Mouse (Mus musculus) cerebellum, adult 2 months (tissue): ENCODE data around the gene Gtf2f1. TPM values are rescaled to one million over a fixed set of nuclear protein-coding genes. Genes with fewer than 3 reads are reported as not detected.
A peak's percentile ranks its signal among the peaks of the same experiment; 100 is the strongest.

Experiments used
- DNase-seq, 2 experiments: peaks; one replicate each; pipeline ENCODE4 v3.0.0; 2021
- H3K27ac ChIP-seq: fragments of 200-500 bp; 2 replicates; pipeline ENCODE4 v1.5.1; 2012; ENCODE audit warnings: low read length, control low read depth, inconsistent platforms; ENCODE audit not compliant: insufficient read depth
- H3K27me3 ChIP-seq: fragments of 200-500 bp; 2 replicates; pipeline ENCODE4 v1.6.1; 2012; ENCODE audit warnings: inconsistent platforms, mild to moderate bottlenecking, low read length, moderate library complexity; ENCODE audit not compliant: control insufficient read depth, insufficient read depth
- H3K4me1 ChIP-seq: fragments of 200-500 bp; 2 replicates; pipeline ENCODE4 v1.6.1; 2011; ENCODE audit warnings: low read length; ENCODE audit not compliant: control insufficient read depth, insufficient read depth
- H3K4me3 ChIP-seq: fragments of 200-500 bp; replicated peaks from 2 replicates; pipeline ENCODE3; 2011; ENCODE audit warnings: mild to moderate bottlenecking, low read depth, low read length, control low read depth; ENCODE audit not compliant: insufficient read depth
- CTCF ChIP-seq: fragments of 200-500 bp; IDR thresholded peaks from 2 replicates; pipeline ENCODE4 v1.5.1; 2011; ENCODE audit warnings: low read depth, mild to moderate bottlenecking, control low read depth, low read length, moderate library complexity, borderline replicate concordance; ENCODE audit not compliant: insufficient read depth
- POLR2A ChIP-seq: fragments of 200-500 bp; IDR thresholded peaks from 2 replicates; pipeline ENCODE4 v1.6.1; 2011; ENCODE audit warnings: low read length, control low read depth, borderline replicate concordance; ENCODE audit not compliant: insufficient read depth
- WGBS: fragments of 180-500 bp; shearing (Covaris S2); methylation state at CpG from one replicate; pipeline ENCODE4 v1.1.7; 2018; 5-methylcytosine and 5-hydroxymethylcytosine counted together
- polyA plus RNA-seq: library from polyadenylated mRNA; depleted of rRNA; stranded (reverse); fragments of >200 nt; gene quantifications from 2 replicates; pipeline ENCODE4 v1.2.3, GENCODE M21; 2012

The Gtf2f1 gene
- polyA plus RNA-seq, 1 experiment: 85.3 TPM

DNA sequence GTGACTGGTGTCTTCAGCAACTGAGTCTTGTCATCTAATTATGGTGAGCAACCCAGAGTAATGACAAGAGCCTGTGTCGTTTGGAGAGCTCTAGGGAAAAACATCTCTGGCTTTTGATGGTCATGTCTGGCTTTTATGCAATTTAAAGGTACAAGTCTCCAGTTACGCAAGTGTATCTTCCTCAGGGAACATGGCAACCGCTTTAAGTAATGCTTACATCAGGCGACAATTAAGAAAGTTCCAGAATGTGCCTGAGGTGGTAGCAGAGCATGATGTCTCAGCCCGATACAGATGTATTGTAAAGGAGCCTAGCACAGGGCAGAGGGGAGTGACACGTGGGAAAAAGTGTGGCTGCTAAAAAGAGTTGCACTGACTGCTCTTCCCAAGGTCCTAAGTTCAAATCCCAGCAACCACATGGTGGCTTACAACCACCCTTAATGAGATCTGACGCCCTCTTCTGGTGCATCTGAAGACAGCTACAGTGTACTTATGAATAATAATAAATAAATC, 22.1 kb downstream of the Gtf2f1 start:
- WGBS: 71% methylated on average over 7 of the region's 7 CpGs

GRCm38 (mm10) chr17:56988441-56988840, 22.6 kb downstream of the Gtf2f1 start:
- WGBS: 80% methylated on average over 7 of the region's 7 CpGs
- DNase-seq: no peak
- peaks cover 5% of the 10 kb centered on the region; the same call in 1 of the 2 replicates for H3K4me1 ChIP-seq
- H3K27ac ChIP-seq: no peak overlapping the region
- no peaks in the 10 kb centered on the region for H3K27me3 ChIP-seq
- no peak for TF ChIP-seq CTCF
- TF ChIP-seq POLR2A: no peak
- no peak overlapping the region for H3K4me3 ChIP-seq

More for the DNA sequence above, 22.1 kb downstream of the Gtf2f1 start:
- peaks cover 5% of the 10 kb centered on the region; the same call in 1 of the 2 replicates for H3K4me1 ChIP-seq
- DNase-seq: peak in 1 of 2 experiments; percentile 13
- H3K4me3 ChIP-seq: no peak overlapping the region
- no peak overlapping the region for H3K27ac ChIP-seq
- TF ChIP-seq POLR2A (no peak), CTCF (no peak)
- H3K27me3 ChIP-seq: no peaks in the 10 kb centered on the region

- Histone ChIP-seq H3K27ac (no peak overlapping the region), H3K4me3 (no peak overlapping the region), H3K27me3 (no peaks in the 10 kb centered on the region), H3K4me1 (peaks cover 5% of the 10 kb centered on the region; the same call in 1 of the 2 replicates)
- WGBS: 42% methylated on average over 3 of the region's 3 CpGs
- no peak for DNase-seq
- no peak for TF ChIP-seq POLR2A
- TF ChIP-seq CTCF: no peak
These were observed 24.8 kb downstream of the Gtf2f1 start for GRCm38 (mm10) chr17:56986105-56986805.

DNA sequence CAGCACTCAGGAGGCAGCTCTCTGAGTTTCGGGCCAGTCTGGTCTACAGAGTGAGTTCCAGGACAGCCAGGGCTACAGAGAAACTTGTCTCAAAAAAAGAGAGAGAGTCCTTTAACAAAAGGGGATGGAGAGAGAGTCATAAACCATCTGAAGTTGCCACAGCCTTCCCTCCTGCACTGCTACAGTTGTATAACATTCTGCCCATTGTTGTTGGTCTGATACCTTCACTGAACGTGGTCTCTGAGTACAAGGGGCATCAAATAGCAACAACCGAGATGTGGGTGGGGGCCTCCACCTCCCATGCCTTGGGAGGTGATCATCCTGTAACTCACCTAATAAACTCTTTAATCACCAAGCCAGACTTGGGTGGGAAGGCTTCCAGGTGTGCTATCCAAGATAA, 25.4 kb downstream of the Gtf2f1 start:
- Histone ChIP-seq H3K4me1 (no peaks in the 10 kb centered on the region), H3K27me3 (no peaks in the 10 kb centered on the region), H3K27ac (no peak overlapping the region), H3K4me3 (no peak overlapping the region)
- 89% methylated on average over 3 of the region's 3 CpGs for WGBS
- DNase-seq: no peak
- TF ChIP-seq POLR2A (no peak), CTCF (no peak)

GRCm38 (mm10) chr17:56984886-56985285, 26.2 kb downstream of the Gtf2f1 start:
- 82% methylated on average over 9 of the region's 9 CpGs for WGBS
- Histone ChIP-seq H3K4me3 (no peak overlapping the region), H3K27me3 (no peaks in the 10 kb centered on the region), H3K27ac (no peak overlapping the region), H3K4me1 (no peaks in the 10 kb centered on the region)
- no peak for DNase-seq
- no peak for TF ChIP-seq CTCF
- no peak for TF ChIP-seq POLR2A

DNA sequence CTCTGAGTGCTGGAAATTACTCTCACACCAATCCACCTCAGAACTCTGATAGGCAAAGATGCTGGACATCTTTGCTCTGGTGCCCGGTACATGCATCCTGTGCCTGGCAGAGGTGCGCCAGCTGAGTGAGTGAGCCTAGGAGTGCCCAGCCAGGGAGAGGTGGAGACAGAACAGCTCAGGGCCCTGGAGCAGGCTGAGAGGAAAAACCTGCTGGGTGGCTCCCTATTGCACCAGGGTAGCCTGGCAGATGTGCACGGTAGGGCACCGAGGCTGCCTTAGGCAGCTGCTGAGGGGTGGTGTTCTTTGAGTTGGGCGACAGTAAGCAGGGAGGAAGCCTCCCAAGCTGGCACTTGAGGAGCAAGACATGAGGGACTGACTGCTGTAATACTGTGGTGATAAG, 29.1 kb downstream of the Gtf2f1 start, which contains the start of gene Acer1:
Acer1 (minus strand) TSS at position 114 of the 400 bp plus-strand sequence.
- WGBS: 72% methylated on average over 5 of the region's 5 CpGs
- no peak within 1 kb of the TSS for H3K27ac ChIP-seq
- no peak for DNase-seq
- TF ChIP-seq POLR2A (no peak), CTCF (no peak)
- H3K4me3 ChIP-seq: no peak within 1 kb of the TSS
- no peaks in the 10 kb centered on the region for H3K4me1 ChIP-seq
- no peaks in the 10 kb centered on the region for H3K27me3 ChIP-seq

GRCm38 (mm10) chr17:56981049-56981448, 30.0 kb downstream of the Gtf2f1 start:
- no peaks in the 10 kb centered on the region for H3K4me1 ChIP-seq
- no peak for DNase-seq
- no peaks in the 10 kb centered on the region for H3K27me3 ChIP-seq
- TF ChIP-seq CTCF (no peak), POLR2A (no peak)
- WGBS: 70% methylated on average over 7 of the region's 7 CpGs
- H3K27ac ChIP-seq: no peak overlapping the region
- no peak overlapping the region for H3K4me3 ChIP-seq

DNA sequence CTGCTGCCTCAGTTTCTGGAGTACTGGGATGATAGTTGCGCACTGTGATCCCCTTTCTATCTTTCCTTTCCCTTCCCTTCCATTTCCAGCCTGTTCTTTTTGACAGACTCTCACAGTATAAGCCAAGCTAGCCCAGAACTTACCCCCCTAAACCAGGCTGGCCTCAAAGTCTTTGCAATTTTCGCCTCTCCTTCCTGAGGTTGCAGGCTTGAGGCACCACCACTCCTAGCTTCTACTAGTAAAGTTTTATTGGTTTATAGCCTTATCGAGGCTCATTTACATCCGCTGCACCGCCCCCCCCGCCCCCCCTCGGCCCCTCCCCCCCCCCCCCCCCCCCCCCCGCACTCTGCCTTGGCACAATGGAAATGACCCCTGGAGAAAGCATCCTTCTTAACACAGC, 31.6 kb downstream of the Gtf2f1 start:
- DNase-seq: no peak
- no peak for TF ChIP-seq POLR2A
- TF ChIP-seq CTCF: no peak
- Histone ChIP-seq H3K27ac (no peak overlapping the region), H3K4me1 (no peaks in the 10 kb centered on the region), H3K27me3 (no peaks in the 10 kb centered on the region), H3K4me3 (no peak overlapping the region)
- 35% methylated on average over 7 of the region's 8 CpGs for WGBS
